Mouse (Mus musculus): ENCODE measurements around the gene Celf3.

Celf3 gene

GRCm38 (mm10) chr3:94480291-94480884 is 2.3 kb downstream of the Celf3 start, which contains the start of gene Riiad1:
Gene Riiad1, minus strand, starts transcription at chr3:94480341.
- no peak for DNase-seq (ENCODE audit: low spot score)

DNA sequence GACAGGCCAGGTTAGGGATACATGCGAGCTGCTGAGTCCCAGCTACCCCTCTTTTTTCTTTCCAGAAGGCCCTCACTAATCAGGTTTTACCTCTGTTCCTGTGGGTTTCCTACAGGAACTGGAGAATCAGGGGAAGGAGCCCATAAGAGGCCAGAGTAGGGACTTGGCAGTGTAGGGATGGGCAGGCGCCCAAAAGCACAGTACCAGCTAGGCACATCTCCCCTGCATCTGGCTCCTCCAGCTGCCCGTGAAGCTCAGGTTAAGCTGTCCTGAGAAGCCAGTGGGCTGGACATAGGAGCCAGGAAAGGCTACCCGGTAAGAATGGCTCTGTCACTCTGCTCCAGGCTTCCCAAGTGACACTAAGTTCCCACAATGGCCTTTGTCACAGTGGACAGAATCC is 3.3 kb downstream of the Celf3 start:
- DNase-seq (ENCODE audit: low spot score), result no peak

DNA sequence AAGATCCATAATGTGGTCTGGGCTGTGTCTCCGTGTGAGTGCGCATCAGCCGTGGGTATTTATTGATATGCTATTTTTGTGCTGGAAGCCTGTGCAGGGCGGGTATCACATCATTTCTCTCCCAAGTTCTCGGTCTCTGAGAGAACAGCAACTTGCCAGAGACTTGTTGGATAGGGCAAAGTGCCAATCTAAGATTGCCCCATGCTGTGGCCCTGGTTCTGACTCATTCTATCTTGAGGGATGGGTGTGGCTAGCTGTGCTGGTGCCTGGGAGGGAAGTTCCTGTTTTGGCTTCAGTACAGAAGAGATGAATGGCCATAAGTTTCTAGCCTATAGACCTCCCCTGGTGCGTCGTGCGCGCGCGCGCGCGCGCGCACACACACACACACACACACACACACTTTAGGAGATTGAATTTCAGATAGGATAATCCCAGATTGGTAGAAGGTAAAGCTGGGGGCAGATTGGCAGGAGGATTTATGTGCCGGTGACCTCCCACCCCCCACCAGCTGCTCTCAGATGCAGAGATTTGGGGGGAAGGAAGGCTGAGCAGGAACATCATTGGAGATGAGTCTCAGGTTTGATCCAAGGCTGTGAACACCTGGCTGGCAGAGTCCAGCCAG is 4.8 kb downstream of the Celf3 start:
- DNase-seq (ENCODE audit: low spot score), result peak; percentile 15

DNA sequence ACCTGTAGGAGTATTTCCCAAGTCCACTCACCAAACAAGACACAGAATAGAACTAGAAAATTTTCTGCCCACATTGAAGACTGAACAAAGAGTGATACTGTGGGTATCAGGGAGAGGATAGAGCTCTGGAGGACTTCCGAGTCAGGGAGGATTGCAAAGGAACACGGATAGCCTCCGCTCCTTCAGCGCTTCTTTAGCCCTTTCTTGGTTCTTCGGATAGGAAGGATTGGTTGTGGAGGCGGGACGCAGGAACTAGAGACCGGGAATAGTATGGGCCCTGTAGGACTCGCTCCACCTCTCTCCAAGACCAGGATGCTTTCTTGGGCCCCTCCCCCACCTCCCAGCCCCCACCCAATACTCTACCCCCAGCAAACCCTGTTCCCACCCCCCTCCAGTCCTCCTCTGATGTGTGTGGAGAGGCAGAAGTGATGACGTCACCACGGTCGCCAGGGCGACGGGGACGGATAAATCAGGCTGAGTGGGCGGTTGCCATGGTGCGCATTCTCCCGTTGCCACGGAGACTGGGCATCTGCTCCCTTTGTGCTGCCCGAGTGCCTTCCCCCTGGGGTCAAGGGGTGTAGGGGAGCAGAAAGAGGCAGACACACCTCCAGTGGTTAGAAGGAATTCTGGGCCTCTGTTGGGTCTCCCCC is 5.8 kb downstream of the Celf3 start:
- no peak for DNase-seq (ENCODE audit: low spot score)

- no peak for DNase-seq (ENCODE audit: low spot score)
Observed at GRCm38 (mm10) chr3:94485922-94486321, 7.8 kb downstream of the Celf3 start.

DNA sequence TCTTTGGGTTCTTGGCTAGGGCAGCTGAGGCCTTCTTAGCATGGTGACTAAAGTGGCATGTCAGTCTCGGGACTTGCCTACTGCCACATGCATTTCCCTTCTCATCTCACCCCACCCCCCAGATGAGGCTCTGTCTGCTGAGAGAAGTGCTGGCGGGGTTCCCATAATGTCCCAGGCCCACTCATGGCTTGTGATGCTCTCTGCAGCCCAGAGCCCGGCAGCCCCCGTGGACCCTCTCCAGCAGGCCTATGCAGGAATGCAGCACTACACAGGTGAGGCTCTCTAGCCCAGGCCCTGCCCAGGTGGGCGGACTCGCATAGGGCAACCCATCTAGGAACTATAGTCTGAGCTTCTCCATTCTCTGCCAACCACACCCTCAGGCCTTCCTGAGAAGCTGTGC is 9.5 kb downstream of the Celf3 start:
- no peak for DNase-seq (ENCODE audit: low spot score)

GRCm38 (mm10) chr3:94497162-94497561 is 19.1 kb downstream of the Celf3 start:
- no peak for DNase-seq (ENCODE audit: low spot score)

DNA sequence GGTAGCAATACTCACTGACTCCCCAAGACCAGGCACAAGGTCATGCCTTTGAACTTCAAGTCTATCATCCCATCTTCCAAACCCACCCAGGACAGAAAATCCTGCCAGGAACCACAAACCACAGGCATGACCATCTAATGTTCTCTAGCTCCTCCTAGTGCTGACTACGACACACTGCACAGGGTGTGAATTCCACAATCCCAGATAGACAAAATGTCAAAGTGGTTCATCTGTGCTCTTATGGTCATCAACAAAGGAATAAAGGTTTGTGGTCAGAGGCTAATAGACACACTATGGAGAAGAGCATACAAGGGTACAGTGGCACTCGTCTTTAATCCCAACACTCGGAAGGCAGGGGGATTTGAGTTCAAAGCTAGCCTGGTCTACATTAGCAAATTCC is 24.1 kb downstream of the Celf3 start:
- no peak for DNase-seq (ENCODE audit: low spot score)

GRCm38 (mm10) chr3:94506664-94507063 is 28.6 kb downstream of the Celf3 start:
- DNase-seq (ENCODE audit: low spot score), result no peak

DNA sequence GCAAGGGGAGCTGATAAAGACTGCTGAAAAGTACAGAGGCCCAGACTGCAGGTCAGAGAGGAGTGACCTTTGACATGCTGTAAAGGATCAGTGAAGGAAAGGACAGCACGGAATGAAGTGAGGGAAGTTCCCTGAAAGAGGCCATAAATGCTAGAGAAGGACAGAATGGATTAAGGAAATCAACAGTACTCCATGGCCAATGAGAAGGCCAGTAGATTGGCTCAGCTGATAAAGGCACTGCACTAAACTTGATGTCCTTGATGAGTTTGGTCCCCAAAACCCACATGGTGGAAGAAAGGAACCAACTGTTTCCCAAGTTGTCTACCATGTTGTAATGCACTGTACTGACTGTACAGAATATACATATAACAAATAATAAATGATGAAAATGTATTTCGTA is 48.6 kb downstream of the Celf3 start:
- no peak for DNase-seq (ENCODE audit: low spot score)

DNA sequence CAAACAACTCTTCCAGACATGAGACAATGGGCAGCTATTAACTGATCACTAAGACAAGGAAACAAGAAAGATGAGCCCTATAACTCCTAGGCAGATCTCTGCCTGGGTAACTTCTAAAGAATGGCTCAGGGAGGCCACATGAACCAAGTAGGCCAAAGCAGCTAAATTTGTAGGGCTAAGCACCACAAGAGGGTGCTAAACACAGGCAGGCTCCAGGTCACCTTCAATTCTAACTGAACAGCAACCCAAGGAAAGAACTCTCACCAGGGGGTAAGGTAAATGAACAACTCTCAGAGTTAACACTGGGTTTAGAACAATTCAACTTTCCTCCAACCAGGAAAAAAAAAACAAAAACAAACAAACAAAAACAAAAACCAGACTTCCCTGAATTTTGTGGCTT is 55.9 kb downstream of the Celf3 start:
- peak; percentile 25 for DNase-seq (ENCODE audit: low spot score)

DNA sequence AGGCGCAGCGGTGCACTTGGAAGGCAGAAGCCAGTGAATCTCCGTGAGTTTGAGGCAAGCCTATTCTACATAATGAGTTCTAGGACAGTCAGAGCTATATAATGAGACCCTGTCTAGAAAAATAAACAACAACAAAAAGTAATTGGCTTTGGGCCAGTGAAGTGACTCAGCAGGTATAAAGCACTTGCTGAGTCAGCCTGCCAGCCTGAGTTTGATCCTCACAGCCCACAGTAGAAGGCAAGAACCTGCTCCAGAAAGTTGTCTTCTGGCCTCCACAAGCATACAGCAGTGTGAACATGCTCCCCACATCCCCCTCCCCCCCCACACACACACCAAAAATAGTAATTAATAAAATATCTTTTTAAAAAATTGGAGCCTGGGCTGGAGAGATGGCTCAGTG is 59.1 kb downstream of the Celf3 start:
- no peak for DNase-seq (ENCODE audit: low spot score)

Data from urinary bladder, postnatal 25 days (tissue).